Mouse (Mus musculus) kidney, embryonic 14.5 days (tissue): Measurements from ENCODE around the gene Parpbp. TPM values are rescaled to one million over a fixed set of nuclear protein-coding genes. Genes with fewer than 3 reads are reported as not detected.
A peak's percentile ranks its signal among the peaks of the same experiment; 100 is the strongest.

Experiments used
- ATAC-seq: fragments of 200-750 bp; cut with Nextera tagmentation; 2 replicates; pipeline ENCODE4 v1.8.0; 2017; ENCODE audit warnings: moderate number of reproducible peaks, mild to moderate bottlenecking, moderate TSS enrichment, moderate library complexity; ENCODE audit not compliant: low FRiP score, low TSS enrichment
- H3K27ac ChIP-seq: fragments of 300-500 bp; sonication (generic); 2 replicates; pipeline ENCODE4 v1.5.1; 2014; ENCODE audit warnings: low read depth, mild to moderate bottlenecking, low read length, moderate library complexity, mixed read lengths
- H3K27me3 ChIP-seq: fragments of 300-500 bp; sonication (generic); 2 replicates; pipeline ENCODE4 v1.6.1; 2014; ENCODE audit warnings: mild to moderate bottlenecking, low read length; ENCODE audit not compliant: control insufficient read depth, insufficient read depth
- H3K36me3 ChIP-seq: fragments of 300-500 bp; sonication (generic); 2 replicates; pipeline ENCODE4 v1.6.1; 2014; ENCODE audit warnings: low read length, mixed read lengths; ENCODE audit not compliant: control insufficient read depth, insufficient read depth
- H3K4me1 ChIP-seq: fragments of 300-500 bp; sonication (generic); 2 replicates; pipeline ENCODE4 v1.6.1; 2014; ENCODE audit warnings: low read length, mixed read lengths; ENCODE audit not compliant: control insufficient read depth, insufficient read depth
- H3K4me2 ChIP-seq: fragments of 300-500 bp; sonication (generic); replicated peaks from 2 replicates; pipeline ENCODE4 v1.6.1; 2014; ENCODE audit warnings: low read depth, mild to moderate bottlenecking, low read length
- H3K4me3 ChIP-seq: fragments of 300-500 bp; sonication (generic); 2 replicates; pipeline ENCODE4 v1.5.1; 2014; ENCODE audit warnings: mild to moderate bottlenecking, low read length
- H3K9ac ChIP-seq: fragments of 300-500 bp; sonication (generic); 2 replicates; pipeline ENCODE4 v1.6.1; 2014; ENCODE audit warnings: low read depth, mild to moderate bottlenecking, low read length, moderate library complexity
- H3K9me3 ChIP-seq: fragments of 300-500 bp; sonication (generic); 2 replicates; pipeline ENCODE4 v1.6.1; 2016; ENCODE audit warnings: low read length; ENCODE audit not compliant: control insufficient read depth
- WGBS: fragments of 180-500 bp; shearing (Covaris S2); extraction: QIAGEN DNeasy Blood & Tissue Kit; methylation state at CpG from one replicate; pipeline ENCODE4 v1.1.7; 2014; 5-methylcytosine and 5-hydroxymethylcytosine counted together
- polyA plus RNA-seq: library from polyadenylated mRNA; unstranded; fragments of >200 nt; fragmentation: Nextera tagmentation; extraction: Ambion mirVana; gene quantifications from 2 replicates; pipeline ENCODE4 v1.2.1, GENCODE M21; 2014

Parpbp gene
- polyA plus RNA-seq: 9.3 and 14.1 TPM in 2 replicates

DNA sequence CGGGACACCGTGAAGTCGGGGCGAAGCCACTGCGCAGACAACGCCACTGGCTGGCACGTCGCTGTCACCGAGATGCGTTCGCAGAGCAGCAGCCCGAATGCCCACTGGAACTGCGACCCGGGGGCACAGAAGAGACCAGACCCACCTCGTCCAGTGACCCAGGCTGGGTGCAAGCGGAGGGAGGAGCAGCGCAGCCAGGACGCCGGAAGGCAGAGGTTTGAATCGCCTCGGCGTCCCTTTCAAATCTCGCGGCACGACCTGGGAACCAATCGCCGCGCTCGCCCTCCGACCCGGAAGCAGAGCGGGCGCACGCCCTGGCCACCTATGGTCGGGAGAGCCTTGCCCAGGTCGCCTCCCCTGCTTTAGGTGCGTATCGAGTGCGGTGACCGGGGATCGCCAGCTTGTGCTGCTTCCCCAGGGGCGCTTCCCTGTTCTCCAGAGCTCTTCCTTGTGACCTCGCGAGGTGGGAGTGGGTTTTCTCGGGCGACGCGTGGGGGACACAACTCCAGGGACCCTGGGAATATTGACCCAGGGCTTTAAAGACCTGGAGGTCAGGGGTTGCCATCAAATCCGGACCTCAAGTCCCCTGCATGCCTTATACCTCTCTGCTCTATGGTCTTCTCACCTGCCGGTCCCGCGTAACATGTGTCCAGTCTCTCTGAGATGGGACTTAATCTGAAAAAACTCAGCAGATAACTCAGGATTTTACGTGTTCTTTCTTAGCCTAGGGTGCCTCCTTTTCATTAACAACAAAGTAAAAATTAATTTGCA lies at the start of gene Parpbp, which contains the start of gene Nup37:
TSS of gene Parpbp (minus strand) at position 235 of the 771 bp plus-strand sequence.
TSS of gene Nup37 (plus strand) at position 286 of the 771 bp plus-strand sequence.
- ATAC-seq: peak; percentile 98
- Histone ChIP-seq H3K9me3 (no peaks in the 10 kb centered on the region), H3K27ac (0 out of 2 replicates have a peak within 1 kb of the TSS, but pooled peaks have one; percentile 47), H3K36me3 (peaks cover 22% of the 10 kb centered on the region; the same call in 1 of the 2 replicates), H3K4me2 (peak within 1 kb of the TSS; percentile 73), H3K27me3 (no peaks in the 10 kb centered on the region), H3K4me1 (peaks cover 12% of the 10 kb centered on the region), H3K9ac (peak within 1 kb of the TSS; percentile 77), H3K4me3 (peak within 1 kb of the TSS; percentile 92)
- WGBS: 2% methylated on average over 51 of the region's 53 CpGs

DNA sequence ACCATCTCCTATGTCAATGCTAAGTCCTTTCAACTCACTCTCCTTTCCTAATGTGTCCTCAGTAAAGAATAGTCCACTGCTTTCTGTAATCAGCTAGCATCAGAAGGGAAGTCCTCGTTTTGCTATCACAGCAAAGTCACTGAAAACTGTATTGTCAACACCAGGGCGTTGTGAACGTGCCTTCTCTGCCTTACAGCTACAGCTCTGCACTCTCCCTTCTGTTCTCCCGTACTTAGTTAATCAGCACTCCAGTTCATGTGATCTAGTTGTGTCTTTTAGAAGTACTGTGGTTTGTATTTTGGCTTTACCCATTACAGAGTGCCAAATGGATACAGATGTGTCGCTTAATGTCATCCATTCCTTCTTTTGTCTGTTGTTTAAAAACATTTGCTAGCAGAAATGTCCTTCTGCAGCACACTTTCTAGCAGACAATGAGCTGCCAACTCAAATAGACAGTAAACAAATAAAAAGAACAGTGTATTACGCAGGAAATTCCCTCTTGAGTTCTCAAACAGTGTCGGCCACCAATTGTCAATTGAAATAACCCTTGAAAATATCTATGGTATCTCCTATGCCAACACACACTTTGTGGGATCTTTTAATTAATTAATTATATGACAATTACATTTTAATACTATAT lies 20.8 kb upstream of the Parpbp start:
- no peaks in the 10 kb centered on the region for H3K9me3 ChIP-seq
- H3K4me1 ChIP-seq: no peaks in the 10 kb centered on the region
- H3K4me3 ChIP-seq: no peak overlapping the region
- H3K4me2 ChIP-seq: no peak overlapping the region
- no peak overlapping the region for H3K27ac ChIP-seq
- peaks cover 11% of the 10 kb centered on the region; the same call in 1 of the 2 replicates for H3K36me3 ChIP-seq
- no peak for ATAC-seq
- no peaks in the 10 kb centered on the region for H3K27me3 ChIP-seq
- no peak overlapping the region for H3K9ac ChIP-seq
- WGBS: 90% methylated on average over 7 of the region's 7 CpGs

DNA sequence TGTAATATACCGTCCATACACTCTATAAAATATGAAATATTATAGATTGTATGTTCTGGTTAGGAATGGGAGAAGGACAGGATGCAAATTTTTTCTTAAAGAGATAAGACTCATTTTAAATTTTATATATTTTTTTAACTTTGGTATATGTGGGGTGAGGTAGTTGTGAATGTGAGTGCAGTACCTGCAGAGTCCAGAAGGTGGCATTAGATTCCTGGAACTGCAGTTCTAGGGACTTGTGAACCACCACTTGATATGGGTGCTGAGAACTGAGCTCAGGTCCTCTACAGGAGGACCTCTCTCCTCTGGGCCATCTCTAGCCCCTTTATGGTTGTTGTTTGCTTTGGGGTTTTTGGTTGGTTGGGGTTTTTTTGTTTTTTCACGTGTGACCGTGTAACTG lies 19.4 kb upstream of the Parpbp start:
- H3K9me3 ChIP-seq: no peaks in the 10 kb centered on the region
- no peak overlapping the region for H3K27ac ChIP-seq
- WGBS: 96% methylated on average over 3 of the region's 3 CpGs
- H3K36me3 ChIP-seq: peaks cover 17% of the 10 kb centered on the region
- H3K4me3 ChIP-seq: no peak overlapping the region
- no peak overlapping the region for H3K4me2 ChIP-seq
- ATAC-seq: no peak
- no peak overlapping the region for H3K9ac ChIP-seq
- H3K27me3 ChIP-seq: no peaks in the 10 kb centered on the region
- no peaks in the 10 kb centered on the region for H3K4me1 ChIP-seq

DNA sequence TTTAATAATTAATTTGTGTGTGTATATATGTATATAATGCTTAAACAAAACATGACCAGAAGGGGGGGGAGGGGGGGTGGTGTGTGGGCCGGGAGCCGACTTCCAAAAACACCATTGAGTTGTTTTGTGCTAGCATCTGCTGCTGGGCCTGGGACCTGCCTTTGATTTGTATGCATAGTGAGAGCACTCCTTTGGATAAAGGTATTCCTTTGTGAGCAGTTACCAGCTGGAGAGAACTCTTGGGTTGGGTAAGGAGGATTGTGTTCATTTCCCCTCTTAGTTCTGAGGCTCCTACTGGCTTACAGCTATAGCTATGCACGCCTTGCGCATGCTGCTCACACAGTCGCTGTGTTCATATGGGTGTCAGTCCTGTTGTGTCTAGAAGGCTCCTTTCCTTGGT lies 15.9 kb upstream of the Parpbp start:
- WGBS: 93% methylated on average over 5 of the region's 5 CpGs
- Histone ChIP-seq H3K27ac (no peak overlapping the region), H3K4me3 (no peak overlapping the region), H3K9ac (no peak overlapping the region), H3K27me3 (no peaks in the 10 kb centered on the region), H3K36me3 (peaks cover 31% of the 10 kb centered on the region), H3K4me1 (no peaks in the 10 kb centered on the region), H3K9me3 (no peaks in the 10 kb centered on the region), H3K4me2 (no peak overlapping the region)
- ATAC-seq: no peak

DNA sequence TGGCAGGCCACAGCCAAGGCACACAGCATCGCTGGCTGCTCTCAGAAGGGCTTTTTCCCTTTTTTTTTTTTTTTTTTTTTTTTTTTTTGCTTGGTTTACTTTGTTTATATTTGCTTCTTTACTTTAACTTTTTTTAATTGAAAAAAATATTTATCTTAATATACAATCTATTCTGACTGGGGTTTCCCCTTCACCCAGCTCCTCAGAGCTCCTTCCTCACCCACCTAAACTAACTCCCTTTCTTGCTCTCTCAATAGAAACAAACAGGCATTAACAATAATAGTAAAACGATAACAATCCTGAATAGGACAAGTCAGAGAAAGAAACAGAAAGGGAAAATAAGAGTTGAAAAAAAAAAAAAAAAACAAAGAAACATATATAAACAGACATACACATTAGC lies 15.4 kb upstream of the Parpbp start:
- peaks cover 34% of the 10 kb centered on the region for H3K36me3 ChIP-seq
- H3K4me3 ChIP-seq: no peak overlapping the region
- no peaks in the 10 kb centered on the region for H3K4me1 ChIP-seq
- no peak overlapping the region for H3K27ac ChIP-seq
- no peaks in the 10 kb centered on the region for H3K27me3 ChIP-seq
- H3K9me3 ChIP-seq: no peaks in the 10 kb centered on the region
- H3K9ac ChIP-seq: no peak overlapping the region
- no peak overlapping the region for H3K4me2 ChIP-seq
- no peak for ATAC-seq
- WGBS: 93% methylated on average over 2 of the region's 2 CpGs

DNA sequence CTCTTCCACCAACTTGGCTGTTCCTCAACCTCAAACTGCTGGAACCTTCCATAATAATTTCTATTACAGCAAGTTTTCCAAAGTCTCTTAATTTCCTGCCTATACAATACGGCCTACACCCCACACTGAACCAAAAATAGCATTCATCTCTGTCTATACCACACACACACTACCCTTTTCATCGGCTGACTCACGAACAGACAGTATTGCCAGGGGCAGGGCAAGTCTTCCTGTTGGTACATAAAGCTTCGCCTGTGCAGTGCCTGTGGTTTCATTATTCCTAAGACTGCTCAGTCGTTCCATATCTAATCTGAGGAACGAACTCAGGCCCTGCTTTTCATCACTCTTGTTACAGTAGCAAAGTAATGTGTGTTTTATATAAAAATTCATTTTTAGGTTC lies 4.9 kb upstream of the Parpbp start:
- Histone ChIP-seq H3K9ac (no peak overlapping the region), H3K4me1 (peaks cover 3% of the 10 kb centered on the region; the same call in 1 of the 2 replicates), H3K9me3 (no peaks in the 10 kb centered on the region), H3K27ac (no peak overlapping the region), H3K36me3 (peaks cover 51% of the 10 kb centered on the region), H3K4me3 (no peak overlapping the region), H3K27me3 (no peaks in the 10 kb centered on the region), H3K4me2 (no peak overlapping the region)
- ATAC-seq: no peak
- 94% methylated on average over 6 of the region's 6 CpGs for WGBS

DNA sequence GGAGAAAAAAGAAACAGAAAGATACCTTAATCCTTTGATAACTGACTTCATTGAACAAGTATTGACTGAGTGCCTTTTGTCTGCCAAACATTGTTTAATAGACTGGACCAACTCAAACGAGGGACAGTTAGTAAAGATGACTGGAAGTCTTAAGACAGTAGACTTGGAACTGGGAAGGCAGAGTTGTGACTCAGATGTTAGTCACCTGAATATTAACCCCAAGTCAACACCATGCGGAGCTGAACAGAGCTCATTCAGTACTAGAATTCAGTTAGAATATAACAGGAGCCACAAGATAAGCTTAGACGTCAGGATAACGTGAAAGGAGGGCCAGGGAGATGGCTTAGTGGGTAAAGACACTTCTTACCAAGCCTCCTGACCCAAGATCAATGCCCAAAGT lies 3.6 kb upstream of the Parpbp start:
- Histone ChIP-seq H3K36me3 (peaks cover 49% of the 10 kb centered on the region), H3K4me2 (no peak overlapping the region), H3K9ac (no peak overlapping the region), H3K9me3 (no peaks in the 10 kb centered on the region), H3K4me1 (peaks cover 10% of the 10 kb centered on the region), H3K4me3 (no peak overlapping the region), H3K27ac (no peak overlapping the region), H3K27me3 (no peaks in the 10 kb centered on the region)
- ATAC-seq: no peak
- 92% methylated on average over 4 of the region's 4 CpGs for WGBS

DNA sequence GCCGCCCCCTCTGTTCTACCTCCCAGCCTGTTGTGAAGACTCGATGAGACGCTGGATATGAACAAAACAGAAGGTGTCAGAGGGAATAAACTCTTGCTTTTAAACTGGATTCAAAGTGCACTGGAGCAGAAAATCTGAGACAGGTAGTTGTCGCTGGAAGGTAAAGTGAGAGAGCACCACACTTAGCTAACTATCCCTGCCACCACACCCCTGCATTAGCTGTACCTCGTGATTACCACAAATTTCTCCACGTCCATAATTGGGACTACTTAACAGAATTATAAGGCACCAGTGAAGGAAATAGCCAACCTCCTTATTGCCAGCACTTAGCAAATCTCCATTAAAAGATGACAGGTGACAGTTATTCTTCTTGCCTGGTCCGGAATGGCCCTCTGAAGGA lies 554 bp downstream of the Parpbp start:
- Histone ChIP-seq H3K27me3 (no peaks in the 10 kb centered on the region), H3K9ac (peak overlapping the region; percentile 77), H3K9me3 (no peaks in the 10 kb centered on the region), H3K4me2 (peak overlapping the region; percentile 73), H3K4me1 (peaks cover 12% of the 10 kb centered on the region), H3K27ac (no peak overlapping the region), H3K36me3 (peaks cover 21% of the 10 kb centered on the region; the same call in 1 of the 2 replicates), H3K4me3 (peak overlapping the region; percentile 92)
- WGBS: 18% methylated on average over 7 of the region's 7 CpGs
- no peak for ATAC-seq

DNA sequence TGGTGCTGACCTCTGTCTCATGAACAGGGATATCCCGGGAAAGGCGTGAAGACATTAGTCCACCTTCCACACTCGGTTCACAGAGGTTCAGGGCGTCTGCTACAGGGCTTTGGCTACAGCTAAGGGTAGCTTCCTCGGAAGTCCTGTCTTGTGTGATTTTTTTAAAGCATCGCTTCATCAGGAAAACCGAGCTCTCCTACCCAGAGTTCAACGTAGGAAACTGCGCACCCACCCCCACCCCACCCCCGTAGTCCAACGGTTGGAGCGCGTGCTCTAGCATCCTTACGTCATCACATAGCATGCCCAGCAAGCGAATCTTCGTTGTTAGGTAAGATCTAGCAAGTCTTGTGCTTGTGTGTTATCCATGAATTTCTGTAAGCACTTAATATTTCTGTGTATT lies 11.1 kb downstream of the Parpbp start:
- H3K9ac ChIP-seq: no peak overlapping the region
- no peaks in the 10 kb centered on the region for H3K27me3 ChIP-seq
- WGBS: 92% methylated on average over 16 of the region's 16 CpGs
- H3K36me3 ChIP-seq: peaks cover 4% of the 10 kb centered on the region; the same call in 1 of the 2 replicates
- H3K27ac ChIP-seq: no peak overlapping the region
- no peak overlapping the region for H3K4me2 ChIP-seq
- no peaks in the 10 kb centered on the region for H3K9me3 ChIP-seq
- no peaks in the 10 kb centered on the region for H3K4me1 ChIP-seq
- ATAC-seq: no peak
- no peak overlapping the region for H3K4me3 ChIP-seq
